Mouse (Mus musculus) hindbrain, embryonic 14.5 days (tissue): Measurements from ENCODE around the gene Bcas3. TPM values are rescaled to one million over a fixed set of nuclear protein-coding genes. Genes with fewer than 3 reads are reported as not detected.

Source experiments
- ATAC-seq: fragments of 200-750 bp; cut with Nextera tagmentation; 2 replicates; pipeline ENCODE4 v1.8.0; 2017; ENCODE audit warnings: moderate number of reproducible peaks, mild to moderate bottlenecking, moderate TSS enrichment, moderate library complexity; ENCODE audit not compliant: low FRiP score
- DNase-seq: peaks from one replicate; pipeline ENCODE4 v3.0.0-alpha.2; 2015; ENCODE audit warnings: low spot score
- H3K27ac ChIP-seq: fragments of 300-500 bp; sonication (generic); 2 replicates; pipeline ENCODE4 v1.5.1; 2014; ENCODE audit warnings: mild to moderate bottlenecking, moderate library complexity
- H3K27me3 ChIP-seq: fragments of 300-500 bp; sonication (generic); 2 replicates; pipeline ENCODE4 v1.6.1; 2014; ENCODE audit warnings: mild to moderate bottlenecking, low read length, mixed read lengths; ENCODE audit not compliant: control insufficient read depth, insufficient read depth
- H3K36me3 ChIP-seq: fragments of 300-500 bp; sonication (generic); replicated peaks from 2 replicates; pipeline ENCODE4 v1.6.1; 2014; ENCODE audit not compliant: control insufficient read depth, insufficient read depth
- H3K4me1 ChIP-seq: fragments of 300-500 bp; sonication (generic); replicated peaks from 2 replicates; pipeline ENCODE4 v1.6.1; 2014; ENCODE audit warnings: antibody characterized with exemption, low read length, mixed read lengths; ENCODE audit not compliant: control insufficient read depth, insufficient read depth
- H3K4me2 ChIP-seq: fragments of 300-500 bp; sonication (generic); replicated peaks from 2 replicates; pipeline ENCODE4 v1.6.1; 2014; ENCODE audit warnings: mild to moderate bottlenecking, moderate library complexity
- H3K4me3 ChIP-seq: fragments of 300-500 bp; sonication (generic); replicated peaks from 2 replicates; pipeline ENCODE4 v1.5.1; 2014; ENCODE audit warnings: mild to moderate bottlenecking, low read length
- H3K9ac ChIP-seq: fragments of 300-500 bp; sonication (generic); 2 replicates; pipeline ENCODE4 v1.6.1; 2014
- H3K9me3 ChIP-seq: fragments of 300-500 bp; sonication (generic); 2 replicates; pipeline ENCODE4 v1.6.1; 2016; ENCODE audit warnings: low read length; ENCODE audit not compliant: control insufficient read depth
- WGBS: fragments of 180-500 bp; shearing (Covaris S2); extraction: QIAGEN DNeasy Blood & Tissue Kit; methylation state at CpG from one replicate; pipeline ENCODE4 v1.1.7; 2014; 5-methylcytosine and 5-hydroxymethylcytosine counted together
- polyA plus RNA-seq: library from polyadenylated mRNA; unstranded; fragments of >200 nt; fragmentation: Nextera tagmentation; extraction: Ambion mirVana; gene quantifications from 2 replicates; pipeline ENCODE4 v1.2.1, GENCODE M21; 2014

Bcas3 gene
- polyA plus RNA-seq, 1 experiment from 2014 or later, result 29.2 TPM

GRCm38 (mm10) chr11:85748891-85749290 lies 395.9 kb downstream of the Bcas3 start:
- Histone ChIP-seq H3K27me3 (no peaks in the 10 kb centered on the region), H3K4me3 (no peak overlapping the region), H3K27ac (no peak overlapping the region), H3K9ac (no peak overlapping the region), H3K9me3 (no peaks in the 10 kb centered on the region), H3K36me3 (no peaks in the 10 kb centered on the region), H3K4me2 (no peak overlapping the region), H3K4me1 (no peaks in the 10 kb centered on the region)
- DNase-seq, result no peak
- WGBS, result 91% methylated on average over 2 of the region's 2 CpGs
- no peak for ATAC-seq

- no peak overlapping the region for H3K4me3 ChIP-seq
- H3K4me1 ChIP-seq, result no peaks in the 10 kb centered on the region
- no peak overlapping the region for H3K9ac ChIP-seq
- 66% methylated on average over 11 of the region's 11 CpGs for WGBS
- no peak overlapping the region for H3K4me2 ChIP-seq
- no peaks in the 10 kb centered on the region for H3K27me3 ChIP-seq
- no peak overlapping the region for H3K27ac ChIP-seq
- H3K36me3 ChIP-seq, result no peaks in the 10 kb centered on the region
- ATAC-seq (no peak), DNase-seq (no peak)
- H3K9me3 ChIP-seq, result no peaks in the 10 kb centered on the region
Observed at GRCm38 (mm10) chr11:85751171-85751570, 398.2 kb downstream of the Bcas3 start.

GRCm38 (mm10) chr11:85754631-85755502 lies 401.9 kb downstream of the Bcas3 start:
- WGBS, result 49% methylated on average over 13 of the region's 13 CpGs
- no peaks in the 10 kb centered on the region for H3K36me3 ChIP-seq
- H3K9me3 ChIP-seq, result no peaks in the 10 kb centered on the region
- H3K9ac ChIP-seq, result no peak overlapping the region
- no peaks in the 10 kb centered on the region for H3K27me3 ChIP-seq
- no peak overlapping the region for H3K27ac ChIP-seq
- H3K4me2 ChIP-seq, result no peak overlapping the region
- ATAC-seq (no peak), DNase-seq (no peak)
- no peak overlapping the region for H3K4me3 ChIP-seq
- peaks cover 2% of the 10 kb centered on the region; the same call in 1 of the 2 replicates for H3K4me1 ChIP-seq

GRCm38 (mm10) chr11:85755503-85756044 lies 402.6 kb downstream of the Bcas3 start:
- WGBS, result 87% methylated on average over 2 of the region's 2 CpGs
- Histone ChIP-seq H3K4me3 (no peak overlapping the region), H3K4me2 (no peak overlapping the region), H3K36me3 (no peaks in the 10 kb centered on the region), H3K27ac (no peak overlapping the region), H3K27me3 (no peaks in the 10 kb centered on the region), H3K4me1 (peaks cover 9% of the 10 kb centered on the region), H3K9ac (no peak overlapping the region), H3K9me3 (no peaks in the 10 kb centered on the region)
- ATAC-seq (no peak), DNase-seq (no peak)

- Histone ChIP-seq H3K4me2 (no peak overlapping the region), H3K36me3 (no peaks in the 10 kb centered on the region), H3K27me3 (no peaks in the 10 kb centered on the region), H3K9me3 (no peaks in the 10 kb centered on the region), H3K9ac (no peak overlapping the region), H3K4me3 (no peak overlapping the region), H3K27ac (no peak overlapping the region), H3K4me1 (peaks cover 18% of the 10 kb centered on the region)
- no peak for DNase-seq
- 78% methylated on average over 9 of the region's 9 CpGs for WGBS
- no peak for ATAC-seq
Observed at GRCm38 (mm10) chr11:85758891-85759290, 405.9 kb downstream of the Bcas3 start.

GRCm38 (mm10) chr11:85759634-85760439 lies 406.9 kb downstream of the Bcas3 start:
- no peak for ATAC-seq
- H3K4me1 ChIP-seq, result peaks cover 18% of the 10 kb centered on the region
- H3K4me3 ChIP-seq, result no peak overlapping the region
- no peak overlapping the region for H3K4me2 ChIP-seq
- no peak overlapping the region for H3K27ac ChIP-seq
- H3K27me3 ChIP-seq, result no peaks in the 10 kb centered on the region
- H3K9ac ChIP-seq, result no peak overlapping the region
- WGBS, result 61% methylated on average over 14 of the region's 14 CpGs
- no peaks in the 10 kb centered on the region for H3K36me3 ChIP-seq
- DNase-seq, result no peak
- H3K9me3 ChIP-seq, result no peaks in the 10 kb centered on the region

- H3K4me1 ChIP-seq, result peaks cover 18% of the 10 kb centered on the region
- 23% methylated on average over 6 of the region's 6 CpGs for WGBS
- ATAC-seq, result peak; percentile 60; the same call in 1 of the 2 replicates
- no peaks in the 10 kb centered on the region for H3K27me3 ChIP-seq
- H3K9me3 ChIP-seq, result no peaks in the 10 kb centered on the region
- H3K9ac ChIP-seq, result no peak overlapping the region
- no peak overlapping the region for H3K4me2 ChIP-seq
- peak overlapping the region; percentile 51; the same call in 1 of the 2 replicates for H3K27ac ChIP-seq
- DNase-seq, result peak; percentile 38
- H3K4me3 ChIP-seq, result no peak overlapping the region
- no peaks in the 10 kb centered on the region for H3K36me3 ChIP-seq
Observed at GRCm38 (mm10) chr11:85760486-85761141, 407.6 kb downstream of the Bcas3 start.

- Histone ChIP-seq H3K4me1 (peaks cover 19% of the 10 kb centered on the region), H3K9me3 (no peaks in the 10 kb centered on the region), H3K36me3 (no peaks in the 10 kb centered on the region), H3K4me3 (no peak overlapping the region), H3K27me3 (no peaks in the 10 kb centered on the region), H3K27ac (0 out of 2 replicates have a peak overlapping the region, but pooled peaks have one; percentile 51), H3K9ac (no peak overlapping the region), H3K4me2 (no peak overlapping the region)
- WGBS, result 79% methylated on average over 3 of the region's 3 CpGs
- ATAC-seq, result no peak
- no peak for DNase-seq
Observed at GRCm38 (mm10) chr11:85761170-85761569, 408.2 kb downstream of the Bcas3 start.
